Comparison of ENCODE assay signal across 8 mouse cellular contexts in genomic region chr1:194620245-194620991, GRCm38 (mm10). TPM values are rescaled to one million over a fixed set of nuclear protein-coding genes. Genes with fewer than 3 reads are reported as not detected.
DNase-seq lines count a peak whose midpoint lies in the region; ATAC-seq and TF ChIP-seq lines count a peak whose summit lies in the region.

No protein-coding gene starts in this region.

- H3K27me3 ChIP-seq in intestine, embryonic 16.5 days (replicated peaks; ENCODE audit: control insufficient read depth, insufficient read depth, low read length), result no peaks in the 10 kb centered on the region
- H3K27me3 ChIP-seq in liver, embryonic 11.5 days (replicated peaks; ENCODE audit: control insufficient read depth, insufficient read depth, low read length), result no peaks in the 10 kb centered on the region
- H3K27me3 ChIP-seq in midbrain, embryonic 16.5 days (ENCODE audit: control insufficient read depth, insufficient read depth, low read depth, low read length), result no peaks in the 10 kb centered on the region
- no peaks in the 10 kb centered on the region for H3K27me3 ChIP-seq in stomach, postnatal 0 days (ENCODE audit: control insufficient read depth, insufficient read depth, low read length)

- TF ChIP-seq CTCF in stomach, postnatal 0 days (IDR thresholded peaks at IDR 0.05; ENCODE audit: low read depth), result no peak

- H3K36me3 ChIP-seq in intestine, embryonic 16.5 days (ENCODE audit: control insufficient read depth, insufficient read depth, low read length), result no peaks in the 10 kb centered on the region
- H3K36me3 ChIP-seq in liver, embryonic 11.5 days (ENCODE audit: control insufficient read depth, insufficient read depth, low read length), result no peaks in the 10 kb centered on the region
- no peaks in the 10 kb centered on the region for H3K36me3 ChIP-seq in midbrain, embryonic 16.5 days (ENCODE audit: control insufficient read depth, insufficient read depth, low read length)
- no peaks in the 10 kb centered on the region for H3K36me3 ChIP-seq in stomach, postnatal 0 days (ENCODE audit: control insufficient read depth, insufficient read depth, low read length)

- TF ChIP-seq EP300 in stomach, postnatal 0 days (optimal IDR thresholded peaks at IDR 0.05), result no peak

- peak overlapping the region; percentile 98 for H3K4me2 ChIP-seq in intestine, embryonic 16.5 days (ENCODE audit: low read depth, low read length)
- peak overlapping the region; percentile 99 for H3K4me2 ChIP-seq in liver, embryonic 11.5 days
- peak overlapping the region; percentile 88 for H3K4me2 ChIP-seq in midbrain, embryonic 16.5 days (ENCODE audit: low read length)
- H3K4me2 ChIP-seq in stomach, postnatal 0 days (replicated peaks; ENCODE audit: low read depth), result peak overlapping the region; percentile 95

- peak; percentile 47 for DNase-seq in layer of hippocampus, adult 11-12 months (ENCODE audit: low spot score)
- no peak for DNase-seq in layer of hippocampus, adult 9-11 months
- DNase-seq in embryo, embryonic 10 days (ENCODE audit: low spot score), result peak; percentile 50
- DNase-seq in gastrocnemius, postnatal 4 days (ENCODE audit: low spot score in 2 of 2), result peak; percentile 40 to 62
- peak; percentile 71 for DNase-seq in liver, embryonic 11.5 days (ENCODE audit: low spot score)
- DNase-seq in stomach, postnatal 0 days (ENCODE audit: low spot score), result peak; percentile 64

- no peaks in the 10 kb centered on the region for H3K9me3 ChIP-seq in intestine, embryonic 16.5 days (ENCODE audit: control insufficient read depth, low read length)
- H3K9me3 ChIP-seq in liver, embryonic 11.5 days (ENCODE audit: control insufficient read depth, low read length), result no peaks in the 10 kb centered on the region
- H3K9me3 ChIP-seq in midbrain, embryonic 16.5 days (replicated peaks; ENCODE audit: control insufficient read depth, low read length, poor library complexity, severe bottlenecking), result no peaks in the 10 kb centered on the region
- no peaks in the 10 kb centered on the region for H3K9me3 ChIP-seq in stomach, postnatal 0 days (ENCODE audit: control insufficient read depth, low read length)

- H3K9ac ChIP-seq in intestine, embryonic 16.5 days (ENCODE audit: low read depth, low read length), result peak overlapping the region; percentile 87
- peak overlapping the region; percentile 63 for H3K9ac ChIP-seq in liver, embryonic 11.5 days (ENCODE audit: low read depth, low read length)
- peak overlapping the region; percentile 98 for H3K9ac ChIP-seq in midbrain, embryonic 16.5 days (ENCODE audit: low read depth, low read length)
- H3K9ac ChIP-seq in stomach, postnatal 0 days (ENCODE audit: low read length), result peak overlapping the region; percentile 88

- H3K4me1 ChIP-seq in intestine, embryonic 16.5 days (ENCODE audit: control insufficient read depth, insufficient read depth, low read length), result peaks cover 29% of the 10 kb centered on the region
- peaks cover 34% of the 10 kb centered on the region; the same call in 1 of the 2 replicates for H3K4me1 ChIP-seq in liver, embryonic 11.5 days (replicated peaks; ENCODE audit: control insufficient read depth, insufficient read depth, low read length)
- H3K4me1 ChIP-seq in midbrain, embryonic 16.5 days (ENCODE audit: control insufficient read depth, insufficient read depth, low read length), result peaks cover 42% of the 10 kb centered on the region
- H3K4me1 ChIP-seq in stomach, postnatal 0 days (replicated peaks; ENCODE audit: control insufficient read depth, insufficient read depth), result peaks cover 2% of the 10 kb centered on the region; the same call in 1 of the 2 replicates

- H3K4me3 ChIP-seq in intestine, embryonic 16.5 days (ENCODE audit: low read length), result peak overlapping the region; percentile 65
- peak overlapping the region; percentile 80 for H3K4me3 ChIP-seq in liver, embryonic 11.5 days (ENCODE audit: low read depth, low read length)
- peak overlapping the region; percentile 93 for H3K4me3 ChIP-seq in midbrain, embryonic 16.5 days (ENCODE audit: low read depth, low read length)
- peak overlapping the region; percentile 92 for H3K4me3 ChIP-seq in stomach, postnatal 0 days (ENCODE audit: low read depth, low read length)

- under 1% methylated on average over 56 of the region's 56 CpGs for WGBS in intestine, embryonic 16.5 days
- WGBS in liver, embryonic 11.5 days, result under 1% methylated on average over 55 of the region's 56 CpGs
- WGBS in midbrain, embryonic 16.5 days, result under 1% methylated on average over 53 of the region's 56 CpGs
- 2% methylated on average over 54 of the region's 56 CpGs for WGBS in stomach, postnatal 0 days

- H3K27ac ChIP-seq in intestine, embryonic 16.5 days (ENCODE audit: low read length), result peak overlapping the region; percentile 70
- no peak overlapping the region; the same call in 1 of the 2 replicates for H3K27ac ChIP-seq in liver, embryonic 11.5 days (ENCODE audit: low read depth, low read length)
- peak overlapping the region; percentile 85 for H3K27ac ChIP-seq in midbrain, embryonic 16.5 days (ENCODE audit: low read length)
- peak overlapping the region; percentile 88 for H3K27ac ChIP-seq in stomach, postnatal 0 days (replicated peaks)

- ATAC-seq in intestine, embryonic 16.5 days, result peak; percentile 59
- peak; percentile 53 for ATAC-seq in liver, embryonic 11.5 days (replicated peaks; ENCODE audit: low FRiP score)
- peak; percentile 61 for ATAC-seq in midbrain, embryonic 16.5 days
- ATAC-seq in stomach, postnatal 0 days (ENCODE audit: low FRiP score, low TSS enrichment), result peak; percentile 52

RNA-seq across cellular contexts. Expression of gene Plxna2, which starts 2.4 kb away (rescaled TPM):
- 10 to 100 TPM; 27.2 to 31.9 TPM for total RNA-seq in gastrocnemius, postnatal 4 days (2021)
- 4.3 and 4.6 TPM in 2 replicates for polyA plus RNA-seq in intestine, embryonic 16.5 days (2015; fragmentation: Nextera tagmentation; extraction: Ambion mirVana)
- 4.8 and 4.9 TPM in 2 replicates for polyA plus RNA-seq in liver, embryonic 11.5 days (2014; fragmentation: Nextera tagmentation; extraction: Ambion mirVana)
- 18.1 and 22.0 TPM in 2 replicates for polyA plus RNA-seq in midbrain, embryonic 16.5 days (2015; fragmentation: Nextera tagmentation; extraction: Ambion mirVana)
- polyA plus RNA-seq in stomach, postnatal 0 days (2015; fragmentation: Nextera tagmentation; extraction: Ambion mirVana), result 3.4 and 3.5 TPM in 2 replicates
